Mouse (Mus musculus) olfactory bulb, adult 2 months (tissue): ENCODE results near the gene Tspan9. TPM values are rescaled to one million over a fixed set of nuclear protein-coding genes. Genes with fewer than 3 reads are reported as not detected.
A peak's percentile ranks its signal among the peaks of the same experiment; 100 is the strongest.

Source experiments
- H3K27ac ChIP-seq: fragments of 200-500 bp; 2 replicates; pipeline ENCODE4 v1.5.1; 2012; ENCODE audit warnings: low read depth, low read length; ENCODE audit not compliant: insufficient read depth
- H3K4me1 ChIP-seq: fragments of 200-500 bp; 2 replicates; pipeline ENCODE4 v1.6.1; 2012; ENCODE audit warnings: low read length; ENCODE audit not compliant: control insufficient read depth, insufficient read depth
- H3K4me3 ChIP-seq: fragments of 200-500 bp; 2 replicates; pipeline ENCODE4 v1.5.1; 2012; ENCODE audit warnings: mild to moderate bottlenecking, low read depth, low read length, moderate library complexity; ENCODE audit not compliant: insufficient read depth
- CTCF ChIP-seq: fragments of 200-500 bp; IDR thresholded peaks from 2 replicates; pipeline ENCODE4 v1.5.1; 2012; ENCODE audit warnings: low read depth, mild to moderate bottlenecking, low read length, moderate library complexity; ENCODE audit not compliant: insufficient read depth
- POLR2A ChIP-seq: fragments of 200-500 bp; IDR thresholded peaks from 2 replicates; pipeline ENCODE4 v1.6.1; 2012; ENCODE audit warnings: mild to moderate bottlenecking, low read depth, low read length, moderate library complexity; ENCODE audit not compliant: insufficient read depth
- WGBS: fragments of 180-500 bp; shearing (Covaris S2); methylation state at CpG from one replicate; pipeline ENCODE4 v1.1.7; 2018; 5-methylcytosine and 5-hydroxymethylcytosine counted together
- polyA plus RNA-seq: library from polyadenylated mRNA; stranded (reverse); fragments of >200 nt; gene quantifications from 2 replicates; pipeline ENCODE4 v1.2.4, GENCODE M21; 2012; ENCODE audit warnings: low replicate concordance; ENCODE audit not compliant: missing spikeins, insufficient read depth, insufficient read length

Tspan9 gene
- polyA plus RNA-seq = not detected in 2 replicates

DNA sequence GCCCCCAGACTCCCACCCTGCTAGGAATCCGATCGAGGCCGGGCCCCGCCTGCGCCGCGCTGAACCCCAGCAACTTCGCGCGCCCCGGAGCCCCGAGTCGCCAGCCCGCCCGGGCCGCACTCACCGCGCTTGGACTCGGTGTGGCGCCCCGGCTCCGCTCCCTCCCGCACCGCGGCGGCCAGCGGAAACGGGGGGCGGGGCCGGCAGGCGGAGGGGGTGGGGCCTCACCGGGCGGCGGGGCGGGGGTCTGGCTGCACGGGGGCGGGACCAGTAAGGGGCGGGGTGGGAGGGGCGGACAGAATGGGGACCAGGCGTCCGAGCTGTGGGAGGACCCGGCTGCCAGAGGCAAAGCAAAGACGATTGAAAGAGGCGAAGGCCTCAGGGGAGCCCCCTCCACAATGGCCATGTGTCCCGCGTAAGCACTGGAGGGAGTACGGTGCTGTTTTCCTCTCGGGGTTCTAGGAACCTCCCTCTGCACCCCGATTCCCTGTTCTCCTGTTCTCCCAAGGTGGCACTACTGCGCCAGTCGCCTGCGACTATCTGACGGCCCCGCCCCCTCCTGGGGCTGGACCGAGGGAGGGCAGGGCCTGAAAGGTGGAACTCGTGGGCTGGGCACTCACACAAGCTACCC is at the start of gene Tspan9:
Gene Tspan9, minus strand, starts transcription at position 205 of the 631 bp plus-strand sequence.
- under 1% methylated on average over 48 of the region's 56 CpGs for WGBS
- peak within 1 kb of the TSS; percentile 52 for H3K4me3 ChIP-seq
- H3K4me1 ChIP-seq = peaks cover 7% of the 10 kb centered on the region
- no peak for TF ChIP-seq CTCF
- TF ChIP-seq POLR2A = no peak
- H3K27ac ChIP-seq = no peak within 1 kb of the TSS

- 57% methylated on average over 2 of the region's 2 CpGs for WGBS
- TF ChIP-seq POLR2A (no peak), CTCF (no peak)
Measured at GRCm38 (mm10) chr6:128183521-128183920, 40.1 kb upstream of the Tspan9 start.

GRCm38 (mm10) chr6:128181176-128181575 is 37.8 kb upstream of the Tspan9 start:
- WGBS = 78% methylated on average over 5 of the region's 5 CpGs
- H3K4me1 ChIP-seq = no peaks in the 10 kb centered on the region
- TF ChIP-seq POLR2A (no peak), CTCF (no peak)

More at GRCm38 (mm10) chr6:128183521-128183920, 40.1 kb upstream of the Tspan9 start:
- Histone ChIP-seq H3K4me1 (no peaks in the 10 kb centered on the region), H3K27ac (no peak overlapping the region), H3K4me3 (no peak overlapping the region)

DNA sequence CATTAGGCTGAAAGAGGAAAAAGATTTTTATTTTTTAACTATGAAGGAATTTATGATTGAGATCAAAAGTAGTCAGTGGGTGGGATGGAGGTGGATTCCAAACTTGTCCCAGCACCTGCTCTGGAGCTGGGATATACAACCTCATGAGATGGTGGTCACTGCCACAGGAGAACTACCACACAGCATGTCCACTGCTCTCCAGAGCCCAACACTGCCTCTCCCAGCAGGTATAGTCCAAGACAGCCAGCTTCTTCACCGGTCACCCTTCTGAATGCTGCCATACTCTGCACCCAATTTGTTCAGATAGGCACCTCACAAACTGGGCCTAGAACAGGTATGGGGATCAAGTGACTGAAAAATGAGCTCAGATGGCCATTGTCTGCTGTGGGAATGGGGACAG is 36.3 kb upstream of the Tspan9 start:
- H3K4me1 ChIP-seq = no peaks in the 10 kb centered on the region
- H3K27ac ChIP-seq = no peak overlapping the region
- H3K4me3 ChIP-seq = no peak overlapping the region
- 100% methylated on average over 1 of the region's 1 CpGs for WGBS
- TF ChIP-seq CTCF (no peak), POLR2A (no peak)

More at GRCm38 (mm10) chr6:128181176-128181575, 37.8 kb upstream of the Tspan9 start:
- no peak overlapping the region for H3K4me3 ChIP-seq
- H3K27ac ChIP-seq = no peak overlapping the region

GRCm38 (mm10) chr6:128179247-128179646 is 35.9 kb upstream of the Tspan9 start:
- no peak overlapping the region for H3K27ac ChIP-seq
- TF ChIP-seq POLR2A (no peak), CTCF (no peak)

DNA sequence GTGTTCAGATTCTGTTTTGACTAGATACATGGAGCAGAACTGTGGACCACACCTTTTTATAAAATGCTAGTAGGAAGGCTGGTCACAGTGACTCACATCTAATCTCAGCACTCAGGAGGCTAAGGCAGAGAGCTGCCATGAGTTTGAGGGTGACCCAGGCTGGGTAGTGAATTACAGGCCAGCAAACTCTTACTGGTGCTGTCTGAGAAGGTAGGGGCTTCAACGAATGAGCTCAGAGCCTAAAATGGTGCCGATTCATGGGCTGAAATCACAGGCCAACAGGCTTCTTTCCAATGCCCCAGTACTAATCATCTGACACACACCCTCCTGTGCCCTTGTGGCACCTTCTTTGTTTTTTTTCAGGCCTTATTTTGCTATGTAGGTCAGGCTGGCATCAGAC is 35.3 kb upstream of the Tspan9 start:
- no peak for TF ChIP-seq CTCF
- TF ChIP-seq POLR2A = no peak
- Histone ChIP-seq H3K27ac (no peak overlapping the region), H3K4me1 (no peaks in the 10 kb centered on the region), H3K4me3 (no peak overlapping the region)
- WGBS = 66% methylated on average over 2 of the region's 2 CpGs

More at GRCm38 (mm10) chr6:128179247-128179646, 35.9 kb upstream of the Tspan9 start:
- no peak overlapping the region for H3K4me3 ChIP-seq
- H3K4me1 ChIP-seq = no peaks in the 10 kb centered on the region
- 83% methylated on average over 5 of the region's 5 CpGs for WGBS

DNA sequence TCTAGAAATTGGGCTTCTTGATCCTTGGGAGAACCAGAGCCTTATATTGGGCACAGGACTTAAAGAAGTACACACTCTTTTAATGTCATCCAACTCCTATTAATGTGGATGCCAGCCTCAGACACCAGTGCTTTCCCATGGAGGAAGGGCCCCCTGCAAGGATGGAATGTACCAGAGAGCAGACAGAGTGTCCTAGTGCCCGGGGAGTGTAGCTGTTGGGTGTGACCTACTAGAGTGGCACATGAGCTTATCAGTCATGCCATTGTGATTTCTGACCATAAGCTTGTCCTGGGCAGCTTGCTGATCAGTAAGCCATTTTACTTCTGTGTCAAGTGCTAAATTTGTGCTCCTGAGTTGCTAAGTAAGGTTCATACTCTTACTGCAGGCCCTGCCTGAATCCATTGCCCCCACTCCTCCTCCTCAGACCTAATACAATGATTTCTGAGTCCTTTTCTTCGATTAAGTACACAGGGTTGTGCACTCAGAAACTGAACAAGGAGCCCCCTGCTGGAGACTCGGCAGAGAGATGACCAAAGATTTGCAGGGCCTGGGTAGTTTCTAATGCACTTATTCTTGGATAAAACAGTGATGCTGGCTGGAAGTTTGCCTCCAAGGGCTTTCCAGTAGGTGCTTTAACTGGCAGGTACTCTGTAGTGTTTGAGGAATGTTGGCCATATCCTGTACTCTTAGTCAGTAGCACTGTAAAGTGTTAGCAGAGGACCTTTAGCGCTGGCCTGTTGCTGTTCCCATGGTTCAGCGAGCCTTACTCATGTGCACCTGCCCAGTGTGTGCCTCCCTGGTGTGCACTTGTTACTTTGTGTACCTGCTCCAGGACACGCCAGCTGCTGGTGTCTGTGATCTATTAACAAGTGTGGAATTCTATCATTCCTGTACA is 25.6 kb upstream of the Tspan9 start:
- no peak overlapping the region for H3K4me3 ChIP-seq
- H3K27ac ChIP-seq = no peak overlapping the region
- no peak; the same call in 1 of the 2 replicates for TF ChIP-seq CTCF
- TF ChIP-seq POLR2A = no peak
- 65% methylated on average over 6 of the region's 6 CpGs for WGBS
- peaks cover 6% of the 10 kb centered on the region for H3K4me1 ChIP-seq

- TF ChIP-seq POLR2A = no peak
- no peak for TF ChIP-seq CTCF
- Histone ChIP-seq H3K4me3 (no peak overlapping the region), H3K4me1 (peaks cover 6% of the 10 kb centered on the region), H3K27ac (no peak overlapping the region)
- WGBS = 44% methylated on average over 2 of the region's 2 CpGs
Measured at GRCm38 (mm10) chr6:128165564-128165963, 22.2 kb upstream of the Tspan9 start.

DNA sequence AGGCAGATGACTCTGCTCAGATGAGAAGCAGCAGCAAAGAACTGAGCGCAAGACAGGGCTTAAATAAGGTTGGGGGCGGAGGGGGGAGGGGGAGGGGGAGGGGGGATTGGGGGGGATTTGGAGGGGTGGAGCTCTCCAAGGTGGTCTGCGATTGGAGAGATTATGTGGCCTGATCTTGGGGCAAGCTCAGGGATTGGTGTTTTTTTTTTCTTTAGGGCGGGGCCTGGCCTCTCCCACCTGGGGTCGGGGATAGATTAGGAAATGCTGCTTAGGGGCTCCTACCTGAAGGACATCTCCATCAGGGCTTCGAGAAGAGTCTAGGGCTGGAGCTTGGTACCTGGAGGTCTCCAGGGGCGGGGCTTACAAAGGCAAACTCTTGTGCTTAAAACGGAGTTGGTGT is 21.2 kb upstream of the Tspan9 start:
- WGBS = 87% methylated on average over 8 of the region's 8 CpGs
- H3K27ac ChIP-seq = no peak overlapping the region
- peaks cover 6% of the 10 kb centered on the region for H3K4me1 ChIP-seq
- no peak overlapping the region for H3K4me3 ChIP-seq
- TF ChIP-seq POLR2A = no peak
- TF ChIP-seq CTCF = no peak

DNA sequence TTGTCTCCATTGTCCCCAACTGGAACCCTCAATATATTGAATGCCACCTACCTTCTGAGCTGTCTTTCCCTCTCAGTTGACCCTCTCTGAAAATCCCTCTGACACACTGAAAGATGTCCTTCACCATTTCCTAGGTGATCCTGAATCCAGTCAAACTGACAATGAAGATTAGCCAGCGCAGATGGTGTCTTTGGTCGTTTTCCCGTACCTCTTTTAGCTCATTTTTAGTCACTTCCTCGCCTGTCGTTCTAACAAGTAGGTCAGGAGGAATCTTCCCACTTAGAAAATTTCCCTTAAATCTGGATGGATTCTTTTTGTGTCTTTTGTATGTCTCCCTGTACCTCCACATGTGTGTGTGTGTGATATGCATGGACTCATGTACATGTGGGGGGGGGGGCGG is 15.7 kb upstream of the Tspan9 start:
- WGBS = 82% methylated on average over 6 of the region's 6 CpGs
- TF ChIP-seq POLR2A (no peak), CTCF (no peak)
- H3K27ac ChIP-seq = no peak overlapping the region
- no peak overlapping the region for H3K4me3 ChIP-seq
- 0 out of 2 replicates have a peak, but pooled peaks cover 2% of the 10 kb centered on the region for H3K4me1 ChIP-seq
